Mouse (Mus musculus) embryonic facial prominence, embryonic 11.5 days (tissue): ENCODE data around the gene Spef1. TPM values are rescaled to one million over a fixed set of nuclear protein-coding genes. Genes with fewer than 3 reads are reported as not detected.

Source experiments
- ATAC-seq: fragments of 200-750 bp; cut with Nextera tagmentation; replicated peaks from 2 replicates; pipeline ENCODE4 v1.8.0; 2017; ENCODE audit warnings: low read depth; ENCODE audit not compliant: insufficient number of reproducible peaks, low FRiP score, low TSS enrichment
- DNase-seq: peaks from one replicate; pipeline ENCODE4 v3.0.0-alpha.2; 2015; ENCODE audit warnings: low spot score
- H3K27ac ChIP-seq: fragments of 300-500 bp; sonication (generic); replicated peaks from 2 replicates; pipeline ENCODE4 v1.5.1; 2014; ENCODE audit warnings: mild to moderate bottlenecking, low read depth, low read length, control low read depth
- H3K27me3 ChIP-seq: fragments of 300-500 bp; sonication (generic); 2 replicates; pipeline ENCODE4 v1.6.1; 2014; ENCODE audit warnings: mild to moderate bottlenecking, low read length, moderate library complexity, mixed read lengths; ENCODE audit not compliant: control insufficient read depth, insufficient read depth
- H3K36me3 ChIP-seq: fragments of 300-500 bp; sonication (generic); replicated peaks from 2 replicates; pipeline ENCODE4 v1.6.1; 2014; ENCODE audit warnings: low read depth, mild to moderate bottlenecking, low read length, moderate library complexity, mixed read lengths; ENCODE audit not compliant: control insufficient read depth, insufficient read depth
- H3K4me1 ChIP-seq: fragments of 300-500 bp; sonication (generic); 2 replicates; pipeline ENCODE4 v1.6.1; 2014; ENCODE audit warnings: low read length, mixed read lengths; ENCODE audit not compliant: control insufficient read depth, insufficient read depth
- H3K4me2 ChIP-seq: fragments of 300-500 bp; sonication (generic); 2 replicates; pipeline ENCODE4 v1.6.1; 2014; ENCODE audit warnings: low read depth, mild to moderate bottlenecking, control low read depth, low read length, moderate library complexity
- H3K4me3 ChIP-seq: fragments of 300-500 bp; sonication (generic); 2 replicates; pipeline ENCODE4 v1.5.1; 2014; ENCODE audit warnings: low read depth, low read length, control low read depth
- H3K9ac ChIP-seq: fragments of 300-500 bp; sonication (generic); replicated peaks from 2 replicates; pipeline ENCODE4 v1.6.1; 2014; ENCODE audit warnings: mild to moderate bottlenecking, control low read depth, low read length
- H3K9me3 ChIP-seq: fragments of 300-500 bp; sonication (generic); replicated peaks from 2 replicates; pipeline ENCODE4 v1.6.1; 2016; ENCODE audit warnings: mild to moderate bottlenecking, low read length, inconsistent platforms, mixed read lengths; ENCODE audit not compliant: control insufficient read depth
- WGBS: fragments of 180-500 bp; shearing (Covaris S2); extraction: QIAGEN DNeasy Blood & Tissue Kit; methylation state at CpG from one replicate; pipeline ENCODE4 v1.1.7; 2014; 5-methylcytosine and 5-hydroxymethylcytosine counted together
- polyA plus RNA-seq: library from polyadenylated mRNA; unstranded; fragments of >200 nt; fragmentation: Nextera tagmentation; extraction: Ambion mirVana; gene quantifications from 2 replicates; pipeline ENCODE4 v1.2.1, GENCODE M21; 2014

The Spef1 gene
- polyA plus RNA-seq, 1 experiment from 2014 or later: 3.4 TPM

- H3K27ac ChIP-seq: no peak overlapping the region
- H3K4me3 ChIP-seq: peak overlapping the region; percentile 63
- H3K9ac ChIP-seq: peak overlapping the region; percentile 83
- 20% methylated on average over 3 of the region's 3 CpGs for WGBS
- no peaks in the 10 kb centered on the region; the same call in 1 of the 2 replicates for H3K36me3 ChIP-seq
- H3K4me1 ChIP-seq: no peaks in the 10 kb centered on the region; the same call in none of the 2 replicates
- no peaks in the 10 kb centered on the region for H3K9me3 ChIP-seq
- peak overlapping the region; percentile 87 for H3K4me2 ChIP-seq
- H3K27me3 ChIP-seq: no peaks in the 10 kb centered on the region
- DNase-seq (no peak), ATAC-seq (no peak)
Observed at GRCm38 (mm10) chr2:131187602-131187922, 480 bp upstream of the Spef1 start.

- H3K4me2 ChIP-seq: peak overlapping the region; percentile 87
- DNase-seq (no peak), ATAC-seq (no peak)
- H3K36me3 ChIP-seq: no peaks in the 10 kb centered on the region
- 2% methylated on average over 14 of the region's 14 CpGs for WGBS
- H3K9ac ChIP-seq: peak overlapping the region; percentile 83
- H3K27me3 ChIP-seq: no peaks in the 10 kb centered on the region
- no peak overlapping the region for H3K27ac ChIP-seq
- H3K9me3 ChIP-seq: no peaks in the 10 kb centered on the region
- no peaks in the 10 kb centered on the region; the same call in none of the 2 replicates for H3K4me1 ChIP-seq
- H3K4me3 ChIP-seq: peak overlapping the region; percentile 63
Observed at GRCm38 (mm10) chr2:131186343-131186742, 739 bp downstream of the Spef1 start.

DNA sequence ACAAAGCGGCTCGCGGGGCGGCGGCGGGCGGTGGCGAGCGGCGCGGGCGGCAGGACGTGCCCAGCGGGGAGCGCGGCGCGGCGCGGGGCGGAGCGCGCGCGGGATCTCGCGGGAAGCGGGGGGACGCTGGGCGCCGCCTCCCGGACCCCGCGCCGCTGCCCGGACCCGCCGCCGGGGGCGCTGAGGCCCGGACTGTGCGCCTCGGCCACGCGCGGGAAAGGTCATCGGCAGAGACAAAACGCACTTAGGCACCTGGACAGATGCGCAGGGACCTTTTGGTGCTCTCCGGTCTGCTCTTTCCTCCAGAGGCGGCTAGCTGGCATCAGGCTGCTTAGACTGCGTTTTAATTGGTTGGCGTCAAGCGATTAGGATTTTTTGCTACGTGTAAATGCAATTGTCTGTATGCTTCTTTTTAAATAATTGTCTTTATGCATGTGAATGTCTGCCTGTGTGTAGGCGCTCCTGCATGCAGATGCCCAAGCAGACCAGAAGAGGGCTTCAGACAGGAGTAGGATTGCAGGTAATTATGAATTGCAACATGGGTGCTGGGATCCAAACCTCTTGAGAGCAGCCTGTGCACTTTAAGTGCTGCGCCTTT is 7.0 kb downstream of the Spef1 start, which contains the start of gene Cenpb:
Gene Cenpb, minus strand, starts transcription at position 78 of the 598 bp plus-strand sequence.
- Histone ChIP-seq H3K4me2 (peak within 1 kb of the TSS; percentile 89), H3K4me3 (peak within 1 kb of the TSS; percentile 70), H3K4me1 (peaks cover 6% of the 10 kb centered on the region), H3K9ac (peak within 1 kb of the TSS; percentile 93), H3K27ac (peak within 1 kb of the TSS; percentile 71), H3K9me3 (no peaks in the 10 kb centered on the region), H3K36me3 (no peaks in the 10 kb centered on the region; the same call in 1 of the 2 replicates), H3K27me3 (no peaks in the 10 kb centered on the region)
- ATAC-seq (peak; percentile 63; the same call in 1 of the 2 replicates), DNase-seq (peak; percentile 91)
- 4% methylated on average over 30 of the region's 57 CpGs for WGBS

DNA sequence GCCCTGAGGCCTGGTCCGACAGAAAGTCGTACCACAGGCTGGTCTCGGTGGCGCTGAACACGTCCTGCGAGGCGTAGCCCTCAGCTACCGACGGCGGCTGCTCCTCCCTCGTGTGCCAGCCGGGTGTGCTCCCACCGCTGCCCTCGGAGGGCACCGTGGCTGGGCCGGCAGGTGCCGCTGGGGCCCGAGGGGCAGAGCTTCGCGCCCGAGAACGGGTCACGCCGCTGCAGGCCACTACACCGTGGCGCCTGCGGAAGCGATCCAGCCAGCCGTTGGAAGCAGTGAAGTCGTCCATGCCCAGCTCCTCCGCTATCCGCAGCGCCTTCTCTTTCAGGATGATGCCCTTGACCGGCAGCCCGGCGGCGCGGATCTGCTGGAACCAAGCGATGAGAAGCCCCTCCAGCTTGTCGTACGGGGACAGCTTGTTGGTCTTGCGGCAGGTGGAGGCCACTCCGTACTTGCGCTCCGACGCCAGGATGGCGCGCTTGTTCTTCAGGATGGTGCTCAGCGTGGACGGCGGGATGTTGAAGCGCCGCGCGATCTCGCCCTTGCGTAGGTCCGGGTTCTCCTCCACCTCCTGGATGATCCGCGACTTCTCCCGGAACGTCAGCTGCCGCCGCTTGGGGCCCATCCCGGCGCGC is 7.7 kb downstream of the Spef1 start:
- H3K4me1 ChIP-seq: peaks cover 6% of the 10 kb centered on the region
- H3K27me3 ChIP-seq: no peaks in the 10 kb centered on the region
- H3K36me3 ChIP-seq: no peaks in the 10 kb centered on the region; the same call in 1 of the 2 replicates
- WGBS: under 1% methylated on average over 64 of the region's 67 CpGs
- ATAC-seq: 0 out of 2 replicates have a peak, but pooled peaks have one; percentile 14
- H3K9ac ChIP-seq: peak overlapping the region; percentile 93
- H3K4me3 ChIP-seq: peak overlapping the region; percentile 70
- no peaks in the 10 kb centered on the region for H3K9me3 ChIP-seq
- peak; percentile 71 for DNase-seq
- peak overlapping the region; percentile 71 for H3K27ac ChIP-seq
- peak overlapping the region; percentile 89 for H3K4me2 ChIP-seq

GRCm38 (mm10) chr2:131178828-131179245 is 8.2 kb downstream of the Spef1 start:
- H3K4me2 ChIP-seq: peak overlapping the region; percentile 89
- WGBS: 39% methylated on average over 26 of the region's 26 CpGs
- no peak overlapping the region for H3K27ac ChIP-seq
- ATAC-seq (no peak), DNase-seq (peak; percentile 17)
- no peaks in the 10 kb centered on the region; the same call in 1 of the 2 replicates for H3K36me3 ChIP-seq
- peaks cover 6% of the 10 kb centered on the region for H3K4me1 ChIP-seq
- peak overlapping the region; percentile 93 for H3K9ac ChIP-seq
- H3K9me3 ChIP-seq: no peaks in the 10 kb centered on the region
- peak overlapping the region; percentile 70 for H3K4me3 ChIP-seq
- H3K27me3 ChIP-seq: no peaks in the 10 kb centered on the region

DNA sequence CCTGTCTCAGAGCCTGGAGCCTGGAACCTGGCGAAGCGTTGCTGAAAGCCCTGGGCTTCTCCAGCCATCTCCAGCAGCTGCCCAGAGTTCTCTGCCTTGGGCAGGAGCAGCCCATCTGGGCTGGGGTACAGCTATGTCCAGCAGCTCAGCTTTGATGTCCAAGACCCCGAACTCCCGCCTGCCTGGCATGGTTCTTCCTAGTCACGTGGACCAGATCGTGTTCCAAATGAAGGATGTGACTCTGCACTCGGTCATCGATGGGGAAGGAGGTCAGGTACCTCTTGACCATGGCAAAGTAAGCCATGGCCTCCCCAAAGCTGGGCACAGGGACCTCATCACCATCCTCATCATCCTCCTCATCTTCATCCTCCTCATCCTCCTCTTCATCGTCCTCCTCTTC is 9.2 kb downstream of the Spef1 start:
- WGBS: 90% methylated on average over 9 of the region's 9 CpGs
- ATAC-seq (no peak), DNase-seq (no peak)
- peak overlapping the region; percentile 22 for H3K9ac ChIP-seq
- H3K36me3 ChIP-seq: no peaks in the 10 kb centered on the region; the same call in 1 of the 2 replicates
- no peaks in the 10 kb centered on the region for H3K9me3 ChIP-seq
- H3K4me1 ChIP-seq: peaks cover 6% of the 10 kb centered on the region
- peak overlapping the region; percentile 5; the same call in 1 of the 2 replicates for H3K4me3 ChIP-seq
- H3K4me2 ChIP-seq: peak overlapping the region; percentile 89
- no peak overlapping the region for H3K27ac ChIP-seq
- peaks cover 6% of the 10 kb centered on the region for H3K27me3 ChIP-seq

DNA sequence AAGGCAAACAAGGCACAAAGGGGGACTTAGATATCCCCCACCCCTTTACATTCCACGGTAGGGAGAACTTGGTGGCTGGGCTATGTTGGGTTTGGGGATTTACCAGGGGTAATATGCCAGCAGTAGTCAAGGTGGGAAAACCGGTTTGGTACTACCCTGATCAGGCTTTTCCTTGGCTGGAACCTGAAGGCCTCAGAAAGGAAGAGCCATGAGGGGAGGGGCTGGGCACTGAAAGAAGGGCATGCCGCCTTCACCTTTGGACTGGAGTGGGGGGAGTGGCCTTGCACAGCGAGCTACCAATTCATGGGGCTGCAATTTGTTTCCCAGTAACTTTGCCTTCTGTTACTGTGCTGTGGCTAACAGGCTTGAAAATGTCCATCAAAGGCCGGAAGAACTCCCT is 10.6 kb downstream of the Spef1 start:
- WGBS: 68% methylated on average over 5 of the region's 5 CpGs
- Histone ChIP-seq H3K4me3 (no peak overlapping the region), H3K9ac (no peak overlapping the region), H3K36me3 (no peaks in the 10 kb centered on the region; the same call in 1 of the 2 replicates), H3K9me3 (no peaks in the 10 kb centered on the region), H3K27me3 (peaks cover 21% of the 10 kb centered on the region), H3K27ac (no peak overlapping the region), H3K4me2 (no peak overlapping the region), H3K4me1 (peaks cover 6% of the 10 kb centered on the region)
- ATAC-seq (no peak), DNase-seq (peak; percentile 26)

GRCm38 (mm10) chr2:131175945-131176309 is 11.2 kb downstream of the Spef1 start:
- DNase-seq (no peak), ATAC-seq (no peak)
- no peaks in the 10 kb centered on the region for H3K9me3 ChIP-seq
- 94% methylated on average over 1 of the region's 1 CpGs for WGBS
- no peak overlapping the region for H3K4me3 ChIP-seq
- H3K36me3 ChIP-seq: no peaks in the 10 kb centered on the region; the same call in 1 of the 2 replicates
- H3K4me1 ChIP-seq: peaks cover 6% of the 10 kb centered on the region
- H3K27me3 ChIP-seq: peaks cover 25% of the 10 kb centered on the region
- H3K27ac ChIP-seq: no peak overlapping the region
- no peak overlapping the region for H3K9ac ChIP-seq
- no peak overlapping the region for H3K4me2 ChIP-seq
